Mouse (Mus musculus): Measurements from ENCODE around the gene 4933417A18Rik. TPM values are rescaled to one million over a fixed set of nuclear protein-coding genes. Genes with fewer than 3 reads are reported as not detected.
"Not testable (repeated sequence)": the region's sequence is repeated elsewhere in the genome, so short reads cannot be mapped to it uniquely, and the experiment has no call there.

4933417A18Rik gene
- polyA plus RNA-seq, 1 experiment, result not detected

GRCm38 (mm10) chr13:34973770-34974169 is 49.6 kb downstream of the 4933417A18Rik start:
- no peak for DNase-seq (ENCODE audit: low read depth)

DNA sequence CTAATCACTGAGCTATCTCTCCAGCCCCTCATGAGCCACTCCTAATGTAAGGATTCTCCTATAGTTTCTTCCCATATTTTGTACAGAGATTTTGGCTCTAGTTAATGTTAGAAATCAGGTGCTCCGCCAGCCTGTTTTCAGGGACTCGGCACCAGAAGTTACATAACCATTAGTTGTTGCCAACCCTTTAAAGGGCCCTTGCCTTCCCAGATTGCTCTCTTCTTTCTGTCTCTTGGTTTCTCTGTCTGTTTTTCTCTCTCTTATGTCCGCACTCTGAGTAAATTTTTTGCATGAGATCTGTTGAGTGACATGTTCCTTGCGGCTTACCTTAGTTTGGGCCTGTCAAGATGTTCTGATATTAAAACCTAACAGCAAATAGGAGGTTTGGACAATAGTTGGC is 51.9 kb downstream of the 4933417A18Rik start:
- no peak for DNase-seq (ENCODE audit: low read depth)

DNA sequence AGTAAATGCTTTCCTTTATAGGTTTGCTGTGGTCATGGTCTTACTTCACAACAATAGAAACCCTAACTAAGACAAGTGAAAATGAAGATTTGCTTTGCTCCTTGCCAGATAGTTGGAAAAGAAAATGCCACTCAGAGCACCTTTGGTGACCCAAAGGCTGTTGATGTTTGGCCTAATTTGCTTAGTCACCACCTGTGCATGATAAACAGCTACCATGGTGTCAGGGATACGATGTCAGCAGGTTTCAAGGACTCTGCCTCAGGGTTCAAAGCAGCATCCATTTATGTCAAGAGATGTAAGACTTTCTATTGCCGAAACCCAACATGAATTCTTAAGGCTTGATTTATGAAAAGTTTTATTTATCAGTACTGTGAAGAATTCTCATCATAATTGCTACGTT is 53.2 kb downstream of the 4933417A18Rik start:
- DNase-seq (ENCODE audit: low read depth), result no peak

DNA sequence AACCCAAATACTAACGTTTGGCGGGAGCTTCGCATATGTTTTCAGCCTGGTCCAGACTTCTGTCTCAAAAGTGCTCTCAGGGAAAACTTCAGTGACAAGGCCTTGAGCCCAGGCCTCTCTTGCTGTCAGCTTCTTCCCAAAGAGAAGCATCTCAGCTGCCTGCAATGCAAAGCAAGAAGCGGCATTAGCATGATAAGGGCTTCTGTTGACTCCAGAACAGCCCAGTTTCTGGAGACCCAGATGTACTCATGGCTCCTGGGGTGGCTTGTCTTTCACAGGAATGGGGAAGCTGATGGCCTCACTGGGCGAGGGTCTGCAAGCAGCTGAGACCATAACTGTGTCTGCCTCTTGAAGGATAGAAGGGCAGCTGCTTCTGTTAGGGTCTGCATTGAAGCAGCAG is 54.4 kb downstream of the 4933417A18Rik start:
- DNase-seq (ENCODE audit: low read depth), result not testable (repeated sequence)

DNA sequence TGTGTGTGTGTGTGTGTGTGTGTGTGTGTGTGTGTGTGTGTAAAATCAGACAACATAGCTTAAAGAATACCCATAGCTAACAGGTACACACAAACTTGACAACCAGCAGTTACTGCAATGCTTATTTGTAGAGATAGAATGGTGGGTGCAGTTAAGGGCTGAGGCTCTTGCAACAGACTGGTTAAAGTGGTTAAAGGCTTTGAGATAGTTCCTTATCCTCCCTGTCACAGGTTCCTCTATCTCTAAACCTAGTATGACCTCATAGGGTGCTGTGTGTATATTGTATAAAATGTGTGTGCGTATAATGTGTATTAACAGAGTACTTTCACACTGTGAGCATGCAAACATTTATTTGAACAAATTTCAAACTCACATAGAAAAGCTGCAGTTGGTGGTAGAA is 59.3 kb downstream of the 4933417A18Rik start:
- DNase-seq (ENCODE audit: low read depth), result not testable (repeated sequence)

DNA sequence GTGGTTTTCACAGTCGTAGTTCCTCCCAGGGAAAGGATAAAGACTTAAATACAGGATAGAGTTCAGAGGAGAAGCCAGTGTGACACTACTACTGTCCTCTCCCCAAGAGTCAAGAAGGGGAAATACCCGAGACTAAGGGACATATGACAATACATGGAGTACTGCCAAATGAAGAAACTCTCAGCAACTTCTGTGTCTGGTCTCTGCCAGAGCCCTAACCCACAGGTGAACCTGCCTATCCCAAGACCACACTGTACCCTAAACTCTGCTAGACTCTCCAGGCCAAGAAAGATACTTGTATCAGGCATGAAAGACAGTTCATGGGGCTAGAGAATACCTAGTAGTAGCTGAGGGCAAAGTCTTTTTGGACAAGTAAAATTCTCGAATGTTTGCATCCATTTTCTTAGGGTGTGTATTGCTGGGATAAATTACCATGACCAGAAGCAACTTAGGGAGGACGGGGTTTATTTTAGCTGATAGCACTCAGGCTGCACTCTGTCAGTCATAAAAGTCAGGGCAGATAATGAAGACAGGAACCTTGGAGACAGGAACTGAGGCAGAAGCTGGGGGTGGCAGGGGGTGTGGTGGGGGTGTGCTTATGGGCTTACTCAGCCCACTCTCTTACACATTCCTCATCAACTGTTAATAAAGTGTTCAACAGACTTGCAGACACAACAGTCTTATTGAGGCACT is 67.5 kb downstream of the 4933417A18Rik start:
- DNase-seq (ENCODE audit: low read depth), result no peak

GRCm38 (mm10) chr13:34993085-34993484 is 68.9 kb downstream of the 4933417A18Rik start:
- no peak for DNase-seq (ENCODE audit: low read depth)

DNA sequence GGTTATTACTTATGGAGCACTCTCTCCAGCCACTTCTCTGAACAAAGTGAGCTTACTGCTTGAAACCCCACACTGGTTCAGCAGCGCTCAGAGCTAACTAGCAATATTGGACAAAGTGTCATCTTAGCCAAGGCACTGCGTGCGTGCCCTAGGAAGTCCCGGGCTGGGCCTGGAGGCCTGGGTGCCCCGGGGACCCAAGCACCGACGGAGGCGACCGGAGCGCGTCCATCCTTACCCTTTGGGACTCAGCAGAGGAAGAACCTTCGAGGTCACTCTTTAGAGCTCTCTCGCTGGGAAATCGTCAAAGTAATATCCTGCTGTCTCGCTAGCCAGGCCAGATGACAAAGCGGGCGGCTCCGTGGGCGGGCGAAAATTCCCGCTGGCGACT is 69.4 kb downstream of the 4933417A18Rik start:
- DNase-seq (ENCODE audit: low read depth), result no peak

GRCm38 (mm10) chr13:34993983-34994811 is 70.0 kb downstream of the 4933417A18Rik start:
- DNase-seq (ENCODE audit: low read depth), result peak; percentile 87

DNA sequence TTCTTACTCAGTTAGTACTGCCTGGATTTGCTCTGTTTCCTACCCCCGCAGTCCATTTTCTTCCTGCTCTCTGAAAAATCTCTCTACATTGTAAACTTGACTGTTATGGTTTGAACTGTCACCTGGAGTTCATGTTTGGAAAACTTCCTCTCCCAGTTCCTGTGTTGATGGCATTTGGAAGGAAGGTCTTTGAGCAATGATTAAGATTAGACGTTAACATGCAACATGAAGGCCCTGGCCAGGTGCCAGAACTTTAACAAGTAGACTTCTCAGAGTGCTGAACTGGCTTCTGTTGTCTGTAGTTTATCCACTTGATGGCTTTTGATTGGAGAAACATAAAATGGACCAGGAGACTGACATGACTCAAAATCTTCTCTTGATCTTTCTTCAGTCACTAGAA is 71.7 kb downstream of the 4933417A18Rik start:
- DNase-seq (ENCODE audit: low read depth), result no peak

Other genes with a start within 250 kb of the 4933417A18Rik start
- 0.28 and 0.61 TPM in 2 replicates for gene Fam50b, start 189.6 kb upstream of the 4933417A18Rik start, polyA plus RNA-seq (2012; rRNA removed)
- gene Prpf4b, start 49.1 kb upstream of the 4933417A18Rik start, polyA plus RNA-seq (2012; rRNA removed), result 12.9 and 16.8 TPM in 2 replicates
- gene Fam217a, start 99 bp upstream of the 4933417A18Rik start, polyA plus RNA-seq (2012; rRNA removed), result 1.1 and 1.5 TPM in 2 replicates
- 2.0 and 3.8 TPM in 2 replicates for gene Eci3, start 39.4 kb downstream of the 4933417A18Rik start, polyA plus RNA-seq (2012; rRNA removed)
- gene Eci2, start 102.7 kb downstream of the 4933417A18Rik start, polyA plus RNA-seq (2012; rRNA removed), result 70.2 and 72.9 TPM in 2 replicates